ENCODE assay signal across 20 mouse cellular contexts in the genomic region with DNA sequence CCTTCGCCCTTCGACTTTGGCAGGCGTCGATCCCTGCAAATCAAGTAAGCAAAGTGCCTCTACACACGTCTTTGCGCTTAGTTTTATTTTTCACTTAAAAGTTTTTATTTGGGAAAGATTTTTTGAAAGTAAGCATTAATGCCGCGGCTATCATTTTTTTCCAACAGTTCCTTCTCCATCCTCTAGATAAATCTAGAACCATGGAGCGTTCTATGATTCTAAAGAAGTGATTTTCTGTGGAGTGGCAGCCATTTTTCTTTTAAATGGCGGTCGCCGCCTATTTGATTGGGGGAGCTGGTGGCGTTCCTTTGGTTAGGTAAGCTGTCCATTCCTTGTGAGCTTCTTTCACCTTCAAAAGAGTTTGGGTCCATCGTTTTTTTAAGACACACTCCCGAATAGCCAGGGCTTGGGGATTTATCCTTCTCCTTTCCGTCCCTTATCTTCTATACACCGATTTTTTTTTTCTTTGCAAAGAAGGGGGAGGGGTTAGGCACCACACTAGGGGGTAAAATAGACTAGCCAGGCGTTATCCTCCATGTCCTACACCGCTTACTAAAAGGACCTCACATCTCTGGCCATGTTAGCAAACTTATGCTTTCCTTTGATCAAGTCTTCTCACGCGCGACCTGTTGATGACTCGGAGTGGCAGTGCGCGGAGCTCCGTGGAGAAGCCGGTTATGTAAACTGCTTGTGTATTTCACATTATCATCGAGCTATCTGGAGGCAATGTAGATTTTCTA. TPM values are rescaled to one million over a fixed set of nuclear protein-coding genes. Genes with fewer than 3 reads are reported as not detected.
DNase-seq lines count a peak whose midpoint lies in the region; ATAC-seq and TF ChIP-seq lines count a peak whose summit lies in the region.
"Had no signal": no experiment of that assay in that cellular context is flagged by ENCODE, and none has a peak within 500 bp of the region (broad histone marks: within the 10 kb centered on the region; RNA-seq: fewer than 3 reads in every experiment).

No protein-coding gene starts in this region.

- H3K27ac ChIP-seq in hindbrain, embryonic 11.5 days (ENCODE audit: low read depth, low read length) = no peak overlapping the region
- peak overlapping the region; percentile 16; the same call in 1 of the 2 replicates for H3K27ac ChIP-seq in midbrain, embryonic 13.5 days
- H3K27ac ChIP-seq in gastrocnemius, adult 2 months = no peak overlapping the region
- H3K27ac ChIP-seq: limb, embryonic 13.5 days; lung, embryonic 15.5 days had no signal

- H3K9ac ChIP-seq in hindbrain, embryonic 11.5 days (ENCODE audit: low read depth, low read length) = no peak overlapping the region
- H3K9ac ChIP-seq in midbrain, embryonic 13.5 days (replicated peaks) = 0 out of 2 replicates have a peak overlapping the region, but pooled peaks have one; percentile 14
- H3K9ac ChIP-seq: limb, embryonic 13.5 days; lung, embryonic 15.5 days had no signal

- no peaks in the 10 kb centered on the region for H3K9me3 ChIP-seq in hindbrain, embryonic 11.5 days (ENCODE audit: control insufficient read depth, low read length)
- no peaks in the 10 kb centered on the region for H3K9me3 ChIP-seq in midbrain, embryonic 13.5 days
- H3K9me3 ChIP-seq: limb, embryonic 13.5 days; lung, embryonic 15.5 days had no signal

- H3K36me3 ChIP-seq in hindbrain, embryonic 11.5 days (ENCODE audit: control insufficient read depth, insufficient read depth, low read length) = no peaks in the 10 kb centered on the region
- H3K36me3 ChIP-seq in midbrain, embryonic 13.5 days = no peaks in the 10 kb centered on the region
- H3K36me3 ChIP-seq: limb, embryonic 13.5 days; lung, embryonic 15.5 days had no signal

- ATAC-seq in hindbrain, embryonic 11.5 days (ENCODE audit: low FRiP score) = no peak
- no peak for ATAC-seq in midbrain, embryonic 13.5 days

- peak overlapping the region; percentile 22; the same call in 1 of the 2 replicates for H3K4me3 ChIP-seq in hindbrain, embryonic 11.5 days (ENCODE audit: low read depth, low read length)
- H3K4me3 ChIP-seq in midbrain, embryonic 13.5 days (replicated peaks) = peak overlapping the region; percentile 30
- no peak overlapping the region for H3K4me3 ChIP-seq in gastrocnemius, adult 2 months
- H3K4me3 ChIP-seq: limb, embryonic 13.5 days; lung, embryonic 15.5 days had no signal

- peaks cover 22% of the 10 kb centered on the region for H3K4me1 ChIP-seq in hindbrain, embryonic 11.5 days (replicated peaks; ENCODE audit: control insufficient read depth, insufficient read depth, low read length)
- H3K4me1 ChIP-seq in midbrain, embryonic 13.5 days (replicated peaks) = peaks cover 68% of the 10 kb centered on the region
- H3K4me1 ChIP-seq: limb, embryonic 13.5 days; lung, embryonic 15.5 days had no signal

- WGBS in hindbrain, embryonic 11.5 days = under 1% methylated on average over 28 of the region's 28 CpGs
- WGBS in midbrain, embryonic 13.5 days = under 1% methylated on average over 28 of the region's 28 CpGs

- TF ChIP-seq CTCF in gastrocnemius, adult 2 months (IDR thresholded peaks at IDR 0.05) = no peak

- intact Hi-C loops in gastrocnemius, adult 2 months (cut with DNase I) = no loop called here

- peak overlapping the region; percentile 30 for H3K4me2 ChIP-seq in hindbrain, embryonic 11.5 days (replicated peaks; ENCODE audit: low read depth, low read length)
- H3K4me2 ChIP-seq in midbrain, embryonic 13.5 days (replicated peaks) = peak overlapping the region; percentile 47
- H3K4me2 ChIP-seq: limb, embryonic 13.5 days; lung, embryonic 15.5 days had no signal

- peaks cover 63% of the 10 kb centered on the region for H3K27me3 ChIP-seq in hindbrain, embryonic 11.5 days (ENCODE audit: control insufficient read depth, insufficient read depth, low read length)
- H3K27me3 ChIP-seq in midbrain, embryonic 13.5 days = peaks cover 95% of the 10 kb centered on the region

- peak; percentile 21 for DNase-seq in thymus, postnatal 0 days (ENCODE audit: low spot score)
- no peak for DNase-seq in thymus, postnatal 14 days
- DNase-seq in hindbrain, embryonic 11.5 days (ENCODE audit: low spot score) = peak; percentile 67
- DNase-seq in retina, postnatal 1 day = peak; percentile 30
- DNase-seq in left cerebral cortex, adult 18-20 months (ENCODE audit: low spot score in 2 of 2) = no peak
- no peak for DNase-seq in left cerebral cortex, adult 11 months (ENCODE audit: low spot score)
- no peak for DNase-seq in gastrocnemius, adult 2 months
- DNase-seq: adrenal gland, postnatal 14 days; cerebellum, adult 11 months; kidney, adult 2 months; thymus, adult 18-20 months had no signal

RNA-seq across cellular contexts. Expression of gene Foxb1, which starts 7.6 kb away (rescaled TPM):
- polyA plus RNA-seq in thymus, postnatal 0 days (2015; fragmentation: Nextera tagmentation; extraction: Ambion mirVana) = 0.51 and 0.70 TPM in 2 replicates
- 3.1 and 3.8 TPM in 2 replicates for polyA plus RNA-seq in hindbrain, embryonic 11.5 days (2014; fragmentation: Nextera tagmentation; extraction: Ambion mirVana)
- 14.2 and 20.6 TPM in 2 replicates for polyA plus RNA-seq in midbrain, embryonic 13.5 days (2015; fragmentation: Nextera tagmentation; extraction: Ambion mirVana)
- under 1 TPM in 1 of 2 experiments, not detected in 1; 0.12 TPM for total RNA-seq in left cerebral cortex, adult 18-20 months (2021)
- not detected for total RNA-seq in gastrocnemius, adult 2 months (2021)
- total RNA-seq: adrenal gland, postnatal 14 days; layer of hippocampus, adult 18-20 months; monocyte, adult 5-6 weeks had no signal
- polyA plus RNA-seq: cortical plate, adult 2 months; gonadal fat pad, adult 2 months; heart, embryonic 16.5 days; kidney, adult 2 months; lung, embryonic 15.5 days; spleen, adult 2 months had no signal

Comparison
In these comparisons a context has a peak if more than half of its experiments do, and no peak if none do; other contexts are left out.
1. DNase-seq: peak in thymus, postnatal 0 days (single experiment), hindbrain, embryonic 11.5 days (single experiment) and retina, postnatal 1 day (single experiment); none in thymus, postnatal 14 days (single experiment), left cerebral cortex, adult 18-20 months (0 of 2), left cerebral cortex, adult 11 months (single experiment) and gastrocnemius, adult 2 months (single experiment).